Mouse (Mus musculus) ovary, postnatal 36 days (tissue): ENCODE results near the gene Zp1.

Source experiments
- DNase-seq: peaks from one replicate; pipeline ENCODE4 v3.0.0; 2022; ENCODE audit warnings: low spot score, mixed read lengths

Zp1 gene

DNA sequence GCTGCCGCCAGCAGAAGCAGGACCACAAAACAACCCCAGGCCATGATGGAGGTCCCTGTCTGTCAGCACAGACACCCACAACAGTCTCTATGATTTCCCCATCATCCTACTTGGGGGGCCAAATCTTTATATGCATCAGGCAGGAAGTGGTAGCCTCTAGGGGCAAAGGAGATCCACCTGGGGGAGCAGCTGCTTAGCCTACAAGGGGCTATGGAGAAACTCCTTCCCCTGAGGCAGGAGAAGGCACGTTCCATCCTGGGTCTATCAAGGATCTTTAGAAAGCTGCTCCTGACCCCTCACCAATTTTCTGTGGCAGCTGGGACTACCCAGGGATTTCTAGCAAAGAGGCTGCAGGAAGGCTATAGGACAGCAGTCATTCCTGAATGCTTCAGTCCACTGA lies at the start of gene Zp1:
Gene Zp1, minus strand, starts transcription at position 101 of the 400 bp plus-strand sequence.
- DNase-seq: no peak

DNA sequence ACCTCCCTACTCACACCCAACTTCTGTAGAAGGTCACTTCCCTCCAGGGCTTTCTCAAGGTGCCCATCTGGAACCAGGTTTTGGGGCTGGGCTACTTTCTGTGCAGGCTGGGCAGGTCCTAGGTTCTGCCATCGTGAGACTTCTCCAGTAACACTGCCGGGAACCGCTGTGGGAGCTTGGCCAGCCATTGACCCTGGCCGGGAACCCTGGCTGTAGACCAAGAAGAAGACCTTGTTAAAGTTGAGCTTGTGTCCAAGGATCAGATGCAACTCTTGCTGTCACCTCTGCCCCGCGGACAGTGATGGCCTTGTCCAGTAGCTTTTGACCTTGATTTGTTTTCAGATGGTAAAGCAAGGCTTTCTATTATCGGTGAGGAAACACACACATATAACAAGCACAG lies 48.1 kb upstream of the Zp1 start:
- peak; percentile 69 for DNase-seq

- DNase-seq: peak; percentile 23
Observed at GRCm38 (mm10) chr19:10965721-10966120, 45.3 kb upstream of the Zp1 start.

DNA sequence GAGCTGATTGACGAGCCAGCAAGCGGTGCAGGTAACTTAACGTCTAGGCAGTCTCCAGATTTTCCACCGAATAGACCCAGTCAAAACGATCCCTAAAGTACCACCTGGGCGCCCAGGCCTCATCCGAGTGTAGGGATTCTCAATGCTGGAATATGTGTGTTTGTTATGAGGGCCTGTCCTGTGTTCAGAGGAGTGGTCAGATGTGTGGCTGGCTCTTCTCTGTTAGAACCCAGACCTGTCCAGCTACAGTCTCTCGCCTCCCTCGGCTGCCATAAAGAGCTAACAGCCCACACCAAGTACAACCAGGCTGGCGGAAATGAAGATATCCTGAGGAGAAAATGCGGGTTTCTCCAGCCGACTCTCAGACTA lies 39.5 kb upstream of the Zp1 start:
- no peak for DNase-seq

GRCm38 (mm10) chr19:10959085-10959977 lies 38.9 kb upstream of the Zp1 start:
- no peak for DNase-seq

GRCm38 (mm10) chr19:10952021-10952939 lies 31.8 kb upstream of the Zp1 start:
- DNase-seq: no peak

DNA sequence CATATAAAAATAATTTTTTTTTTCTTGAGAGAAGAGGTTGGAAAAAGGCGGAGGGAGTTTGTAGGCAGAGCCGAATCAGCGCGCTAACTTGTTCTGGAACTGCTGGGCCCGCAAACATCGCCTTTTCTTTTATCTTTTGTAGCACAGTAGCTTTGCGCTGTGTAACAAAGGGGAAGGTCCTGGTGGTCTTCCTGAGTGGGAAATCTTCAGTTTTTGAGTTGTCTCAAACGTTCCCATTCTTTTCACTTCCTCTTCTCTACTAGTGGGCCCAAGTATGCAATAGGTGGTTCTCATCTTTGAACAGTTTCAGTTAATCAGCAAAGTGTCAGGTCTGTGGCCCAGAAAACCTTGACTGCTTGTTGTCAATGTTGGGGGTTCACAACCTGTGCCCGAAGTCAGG lies 29.1 kb upstream of the Zp1 start:
- DNase-seq: no peak

GRCm38 (mm10) chr19:10949112-10949511 lies 28.7 kb upstream of the Zp1 start, which contains the start of gene Ccdc86:
Gene Ccdc86, minus strand, starts transcription at chr19:10949266.
- peak; percentile 92 for DNase-seq

DNA sequence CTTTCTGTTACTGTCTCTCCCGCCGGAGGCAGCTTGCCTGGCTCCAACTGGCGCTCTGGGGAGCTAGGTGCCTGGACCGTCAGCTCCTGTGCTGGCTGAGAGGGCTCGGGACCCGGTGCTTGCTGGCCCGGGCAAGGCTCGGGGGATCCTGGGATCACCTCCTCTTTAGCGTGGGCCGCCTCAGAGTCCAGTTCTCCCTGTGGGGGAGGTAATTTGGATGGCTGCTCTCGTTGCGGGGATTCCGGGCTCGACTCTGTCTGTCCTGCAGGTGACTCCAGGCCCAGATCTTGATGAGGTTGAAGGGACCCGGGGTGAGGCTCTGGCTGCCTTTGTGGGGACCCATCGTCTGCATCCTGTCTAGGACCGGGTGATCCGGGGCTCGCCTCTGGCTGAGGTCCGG lies 28.0 kb upstream of the Zp1 start:
- DNase-seq: no peak

GRCm38 (mm10) chr19:10947219-10947618 lies 26.8 kb upstream of the Zp1 start:
- no peak for DNase-seq

- DNase-seq: no peak
Observed at GRCm38 (mm10) chr19:10946506-10946905, 26.1 kb upstream of the Zp1 start.

- DNase-seq: no peak
Observed at GRCm38 (mm10) chr19:10943955-10944354, 23.5 kb upstream of the Zp1 start.

GRCm38 (mm10) chr19:10940801-10941457 lies 20.5 kb upstream of the Zp1 start:
- DNase-seq: no peak

DNA sequence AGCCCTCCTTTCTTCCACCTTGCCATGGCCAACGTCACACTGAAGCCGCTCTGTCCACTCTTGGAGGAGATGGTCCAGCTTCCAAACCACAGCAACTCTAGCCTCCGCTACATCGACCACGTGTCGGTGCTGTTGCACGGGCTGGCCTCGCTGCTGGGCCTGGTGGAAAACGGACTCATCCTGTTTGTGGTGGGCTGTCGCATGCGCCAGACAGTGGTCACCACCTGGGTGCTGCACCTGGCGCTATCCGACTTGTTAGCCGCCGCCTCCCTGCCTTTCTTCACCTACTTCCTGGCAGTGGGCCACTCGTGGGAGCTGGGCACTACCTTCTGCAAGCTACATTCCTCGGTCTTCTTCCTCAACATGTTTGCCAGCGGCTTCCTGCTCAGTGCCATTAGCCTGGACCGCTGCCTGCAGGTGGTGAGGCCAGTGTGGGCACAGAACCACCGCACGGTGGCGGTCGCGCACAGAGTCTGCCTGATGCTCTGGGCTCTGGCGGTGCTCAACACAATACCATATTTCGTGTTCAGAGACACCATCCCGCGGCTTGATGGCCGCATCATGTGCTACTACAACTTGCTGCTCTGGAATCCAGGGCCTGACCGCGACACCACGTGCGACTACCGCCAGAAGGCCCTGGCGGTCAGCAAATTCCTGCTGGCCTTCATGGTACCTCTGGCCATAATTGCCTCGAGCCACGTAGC lies 19.8 kb upstream of the Zp1 start:
- peak; percentile 82 for DNase-seq

GRCm38 (mm10) chr19:10938771-10939170 lies 18.3 kb upstream of the Zp1 start:
- no peak for DNase-seq

DNA sequence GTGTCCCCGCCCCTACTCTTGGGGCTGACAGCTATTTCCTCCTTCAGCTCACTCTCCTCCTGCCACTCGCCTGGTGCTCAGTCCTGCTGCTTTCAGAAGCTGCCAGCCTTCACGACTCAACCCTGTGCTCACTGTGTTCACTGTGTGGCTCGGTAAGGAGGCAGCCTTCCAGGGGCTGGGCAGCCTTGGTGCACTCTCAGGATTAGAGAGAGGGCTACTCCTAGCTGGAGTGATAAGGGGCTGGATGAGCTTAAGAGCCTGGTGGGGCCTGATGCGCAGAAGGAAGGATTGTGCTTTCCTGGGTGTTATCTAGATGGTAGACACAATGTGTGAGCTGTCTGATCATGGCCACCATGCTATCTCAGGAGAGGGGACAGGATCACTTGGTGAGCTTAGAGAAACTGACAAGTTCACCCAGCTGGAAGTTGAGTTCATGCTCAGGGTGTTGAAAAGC lies 16.7 kb upstream of the Zp1 start, which contains the start of gene Ptgdr2:
Gene Ptgdr2, plus strand, starts transcription at position 51 of the 454 bp plus-strand sequence.
- no peak for DNase-seq

GRCm38 (mm10) chr19:10936077-10936476 lies 15.6 kb upstream of the Zp1 start:
- DNase-seq: no peak

DNA sequence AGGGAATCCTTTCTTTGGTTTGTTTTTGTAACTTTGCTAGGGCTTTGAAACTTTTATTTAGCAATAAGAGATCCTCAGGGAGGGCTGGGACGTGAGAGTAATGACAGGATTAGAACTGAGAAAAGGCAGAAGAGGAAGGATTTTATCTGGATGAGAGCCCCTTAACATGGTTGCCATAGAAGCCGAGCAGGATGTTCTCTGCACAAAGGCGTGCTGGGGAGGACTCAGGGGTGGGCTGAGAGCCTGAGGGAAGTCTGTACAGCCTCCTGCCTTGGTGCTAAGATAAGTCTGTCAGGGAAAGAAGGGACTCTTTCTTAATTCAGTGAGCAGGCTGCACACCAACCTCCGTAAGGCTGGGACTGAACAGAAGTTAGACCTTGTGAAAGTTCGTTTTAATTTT lies 14.6 kb upstream of the Zp1 start:
- DNase-seq: no peak

GRCm38 (mm10) chr19:10930641-10931040 lies 10.2 kb upstream of the Zp1 start:
- DNase-seq: no peak

- DNase-seq: no peak
Observed at GRCm38 (mm10) chr19:10926666-10927065, 6.2 kb upstream of the Zp1 start.

GRCm38 (mm10) chr19:10926123-10926621 lies 5.7 kb upstream of the Zp1 start:
- no peak for DNase-seq
